Mouse (Mus musculus): ENCODE results near the gene Ubtf.

The Ubtf gene

DNA sequence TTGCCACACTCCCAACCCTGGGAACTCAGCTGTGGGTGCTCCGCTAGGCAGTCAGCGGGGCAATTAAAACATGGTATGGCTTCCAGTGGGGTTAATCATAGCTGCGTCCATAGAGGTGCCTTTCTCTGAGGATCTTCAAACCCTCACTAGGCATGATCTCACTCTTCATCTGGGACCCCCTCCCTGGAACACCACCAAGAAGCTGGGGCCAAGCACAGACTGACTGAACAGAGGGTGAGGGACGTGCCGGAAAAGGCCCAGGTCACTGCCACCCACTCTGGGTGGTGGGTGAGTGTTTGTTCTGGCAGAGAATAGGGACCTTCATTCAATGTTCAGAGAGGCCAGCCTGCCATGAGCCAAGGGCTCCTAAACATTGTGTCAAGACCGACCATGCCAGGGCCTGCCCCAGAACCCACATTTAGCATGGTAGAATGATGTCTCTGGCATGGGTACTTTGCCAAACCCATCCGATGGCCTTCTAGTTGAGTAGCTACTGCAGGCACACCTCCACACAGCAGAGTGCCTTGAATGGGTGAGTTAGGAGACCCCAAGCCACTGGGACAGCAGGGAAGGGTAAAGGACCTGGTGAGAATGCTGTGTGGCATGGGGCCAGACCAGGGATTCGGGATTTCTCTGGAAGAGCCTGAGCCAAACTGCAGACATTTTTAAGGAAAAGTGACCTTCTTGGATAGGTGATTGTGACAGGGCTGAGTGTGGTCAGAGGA, 52.7 kb downstream of the Ubtf start:
- DNase-seq (ENCODE audit: low read depth, low spot score): no peak

DNA sequence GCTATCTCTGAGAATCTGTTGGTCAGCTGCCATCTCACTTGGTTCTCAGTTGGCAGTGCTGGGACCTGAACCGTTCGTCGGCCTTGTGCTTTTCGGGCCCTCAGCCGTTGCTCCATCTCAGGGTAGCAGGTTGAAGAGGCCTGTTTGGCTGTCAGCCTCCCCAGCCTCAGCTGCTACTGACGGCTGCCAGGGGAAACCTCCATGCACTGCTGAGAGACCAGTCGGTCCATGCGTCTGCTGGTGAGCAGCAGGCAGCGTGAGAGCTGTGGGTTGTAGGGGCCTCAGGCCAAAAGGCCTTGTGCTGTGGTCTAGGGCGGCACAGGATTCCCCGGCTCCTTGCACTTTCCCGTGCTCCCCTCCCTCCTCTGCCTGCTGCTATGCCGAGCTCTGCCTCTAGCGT, 53.7 kb downstream of the Ubtf start:
- DNase-seq (ENCODE audit: low read depth, low spot score): no peak

DNA sequence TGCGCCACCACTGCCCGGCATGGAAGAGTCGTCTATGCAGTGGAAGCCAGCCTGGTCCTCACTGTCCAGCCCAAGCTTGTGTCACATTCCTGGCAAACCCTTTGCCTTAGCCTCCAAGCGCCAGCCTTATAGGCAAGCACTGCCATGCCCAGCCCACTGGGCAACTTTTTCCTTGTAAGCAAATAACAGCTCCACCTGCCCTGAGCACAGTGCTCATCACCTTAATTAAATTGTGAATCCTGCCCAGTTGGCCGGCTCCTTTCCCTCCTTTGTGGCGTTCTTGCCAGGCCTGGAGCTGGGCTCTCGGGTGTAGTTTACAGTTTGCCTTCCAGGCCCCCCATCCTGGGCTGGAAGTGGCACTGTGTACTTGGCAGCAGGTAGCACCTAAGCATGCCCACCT, 56.3 kb downstream of the Ubtf start:
- DNase-seq (ENCODE audit: low read depth, low spot score): no peak

DNA sequence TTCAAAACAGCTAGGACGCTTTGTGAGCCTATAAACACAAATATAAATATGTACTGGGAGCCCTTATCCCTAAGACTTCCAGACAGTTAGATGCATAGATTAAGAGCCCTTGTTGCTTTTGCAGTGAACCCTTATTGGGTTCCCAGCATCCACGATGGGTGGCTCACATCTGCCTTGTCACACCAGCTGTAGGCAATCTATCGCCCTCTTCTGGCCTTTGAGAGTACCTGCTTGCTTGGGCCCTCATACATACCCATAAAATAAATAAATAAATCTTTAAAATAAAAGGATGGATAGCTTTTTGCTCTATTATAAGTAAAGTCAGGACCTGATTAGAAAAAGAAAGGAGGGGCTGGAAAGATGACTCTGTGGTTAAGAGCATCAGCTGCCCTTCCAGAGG, 61.0 kb downstream of the Ubtf start:
- no peak for DNase-seq (ENCODE audit: low read depth, low spot score)

DNA sequence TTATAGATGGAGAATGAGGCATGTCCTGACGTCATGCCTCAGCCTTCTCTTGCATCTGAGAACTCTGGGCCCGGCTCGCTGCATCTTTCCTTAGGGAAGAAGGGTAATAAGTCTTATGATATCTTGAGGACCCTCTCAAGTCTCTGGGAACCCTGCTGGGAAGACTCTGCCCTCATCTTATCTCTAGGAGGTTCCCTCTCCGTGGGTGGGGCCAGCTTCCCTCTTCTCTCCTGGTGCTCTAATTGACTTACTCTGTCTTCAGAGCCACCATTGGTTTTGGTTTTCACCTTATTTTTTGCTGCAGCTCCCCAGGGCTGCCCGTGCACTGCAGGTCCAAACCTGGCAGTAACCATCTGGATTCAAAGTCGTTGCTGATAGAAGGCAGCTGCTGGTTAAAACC, 61.4 kb downstream of the Ubtf start:
- no peak for DNase-seq (ENCODE audit: low read depth, low spot score)

DNA sequence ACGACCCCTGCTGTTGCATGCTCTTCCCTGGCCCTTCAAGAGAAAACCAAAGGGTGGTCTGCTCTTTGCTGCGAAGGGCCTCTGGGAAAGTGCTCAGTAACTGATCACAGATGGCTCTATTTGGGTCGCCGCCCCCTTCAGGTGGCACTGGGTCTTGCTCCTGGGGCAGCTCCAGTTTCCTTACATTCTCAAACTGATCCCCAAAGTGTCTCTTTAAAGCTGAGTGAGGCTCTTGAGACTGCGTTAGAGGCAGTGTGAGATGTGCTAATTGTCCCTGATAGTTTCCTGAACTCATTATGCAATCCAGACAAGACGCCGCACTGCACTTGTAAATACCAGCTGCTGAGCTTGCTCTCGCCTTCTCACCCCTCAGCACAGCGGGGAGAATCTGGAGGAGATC, 62.0 kb downstream of the Ubtf start:
- no peak for DNase-seq (ENCODE audit: low read depth, low spot score)

All from telencephalon, adult 2 months (tissue).